Mouse (Mus musculus) liver, embryonic 14.5 days (tissue): ENCODE data around the gene Casp9.

ENCODE experiments used
- CTCF ChIP-seq: IDR thresholded peaks from 2 replicates; pipeline ENCODE4 v1.5.1; 2016; ENCODE audit warnings: antibody characterized with exemption, low read depth, control low read depth
- EP300 ChIP-seq: IDR thresholded peaks from 2 replicates; pipeline ENCODE4 v1.6.1; 2016; ENCODE audit warnings: antibody characterized with exemption, low read depth

- TF ChIP-seq CTCF (no peak), EP300 (no peak)
Observed at GRCm38 (mm10) chr4:141811375-141811774, 18.0 kb downstream of the Casp9 start.
